Mouse (Mus musculus): ENCODE data around the gene Lbhd1. TPM values are rescaled to one million over a fixed set of nuclear protein-coding genes. Genes with fewer than 3 reads are reported as not detected.
"Not testable (repeated sequence)": the region's sequence is repeated elsewhere in the genome, so short reads cannot be mapped to it uniquely, and the experiment has no call there.

The Lbhd1 gene
- 68.9 and 88.7 TPM in 2 replicates for polyA plus RNA-seq (2016; fragmentation: Nextera tagmentation; extraction: Ambion mirVana)

GRCm38 (mm10) chr19:8883616-8884015, at the start of gene Lbhd1, which contains the start of gene Gm49403:
Lbhd1 (plus strand) TSS chr19:8883732.
Gm49403 (plus strand) TSS chr19:8883930.
- H3K9me3 ChIP-seq, result no peaks in the 10 kb centered on the region
- WGBS, result 72% methylated on average over 3 of the region's 3 CpGs
- no peak within 1 kb of the TSS for H3K27ac ChIP-seq
- no peaks in the 10 kb centered on the region for H3K36me3 ChIP-seq
- peaks cover 10% of the 10 kb centered on the region for H3K4me1 ChIP-seq
- no peak for DNase-seq (ENCODE audit: low spot score)
- H3K4me3 ChIP-seq, result no peak within 1 kb of the TSS
- no peaks in the 10 kb centered on the region for H3K27me3 ChIP-seq (ENCODE audit: insufficient read depth, poor library complexity, severe bottlenecking)

GRCm38 (mm10) chr19:8836327-8836726, 47.2 kb upstream of the Lbhd1 start:
- peaks cover 51% of the 10 kb centered on the region for H3K36me3 ChIP-seq
- H3K9me3 ChIP-seq; DNase-seq (ENCODE audit: low spot score); H3K27me3 ChIP-seq (ENCODE audit: insufficient read depth, poor library complexity, severe bottlenecking); H3K4me3 ChIP-seq; H3K27ac ChIP-seq: not testable (repeated sequence)
- H3K4me1 ChIP-seq, result peaks cover 41% of the 10 kb centered on the region
- 94% methylated on average over 10 of the region's 10 CpGs for WGBS

GRCm38 (mm10) chr19:8837251-8837791, 46.2 kb upstream of the Lbhd1 start, which contains the start of gene Bscl2:
Bscl2 (plus strand) TSS chr19:8837467.
- no peaks in the 10 kb centered on the region for H3K27me3 ChIP-seq (ENCODE audit: insufficient read depth, poor library complexity, severe bottlenecking)
- under 1% methylated on average over 38 of the region's 38 CpGs for WGBS
- DNase-seq (ENCODE audit: low spot score), result peak; percentile 93
- H3K4me3 ChIP-seq, result peak within 1 kb of the TSS; percentile 69
- H3K4me1 ChIP-seq, result peaks cover 41% of the 10 kb centered on the region
- H3K9me3 ChIP-seq, result no peaks in the 10 kb centered on the region
- peak within 1 kb of the TSS; percentile 98 for H3K27ac ChIP-seq
- peaks cover 45% of the 10 kb centered on the region for H3K36me3 ChIP-seq

GRCm38 (mm10) chr19:8838041-8838730, 45.3 kb upstream of the Lbhd1 start:
- H3K36me3 ChIP-seq, result peaks cover 44% of the 10 kb centered on the region
- WGBS, result 24% methylated on average over 15 of the region's 15 CpGs

GRCm38 (mm10) chr19:8839103-8839907, 44.2 kb upstream of the Lbhd1 start, which contains the start of gene Gng3:
Gng3 (minus strand) TSS chr19:8839194.
- H3K27ac ChIP-seq, result peak within 1 kb of the TSS; percentile 98
- no peak for DNase-seq (ENCODE audit: low spot score)
- peaks cover 41% of the 10 kb centered on the region for H3K4me1 ChIP-seq
- WGBS, result 43% methylated on average over 11 of the region's 11 CpGs
- H3K36me3 ChIP-seq, result peaks cover 33% of the 10 kb centered on the region
- H3K9me3 ChIP-seq, result no peaks in the 10 kb centered on the region
- peak within 1 kb of the TSS; percentile 69 for H3K4me3 ChIP-seq
- no peaks in the 10 kb centered on the region for H3K27me3 ChIP-seq (ENCODE audit: insufficient read depth, poor library complexity, severe bottlenecking)

More at GRCm38 (mm10) chr19:8838041-8838730, 45.3 kb upstream of the Lbhd1 start:
- H3K27ac ChIP-seq, result peak overlapping the region; percentile 98
- no peak for DNase-seq (ENCODE audit: low spot score)
- peak overlapping the region; percentile 69 for H3K4me3 ChIP-seq
- H3K4me1 ChIP-seq, result peaks cover 41% of the 10 kb centered on the region
- H3K9me3 ChIP-seq, result no peaks in the 10 kb centered on the region
- no peaks in the 10 kb centered on the region for H3K27me3 ChIP-seq (ENCODE audit: insufficient read depth, poor library complexity, severe bottlenecking)

GRCm38 (mm10) chr19:8839908-8840791, 43.4 kb upstream of the Lbhd1 start:
- Histone ChIP-seq H3K27me3 (ENCODE audit: insufficient read depth, poor library complexity, severe bottlenecking) (no peaks in the 10 kb centered on the region), H3K4me1 (peaks cover 41% of the 10 kb centered on the region), H3K4me3 (peak overlapping the region; percentile 60), H3K27ac (peak overlapping the region; percentile 85), H3K36me3 (peaks cover 24% of the 10 kb centered on the region), H3K9me3 (no peaks in the 10 kb centered on the region)
- 24% methylated on average over 29 of the region's 29 CpGs for WGBS
- peak; percentile 92 for DNase-seq (ENCODE audit: low spot score)

- WGBS, result 88% methylated on average over 7 of the region's 7 CpGs
- no peaks in the 10 kb centered on the region for H3K27me3 ChIP-seq (ENCODE audit: insufficient read depth, poor library complexity, severe bottlenecking)
Measured at GRCm38 (mm10) chr19:8841012-8841411, 42.5 kb upstream of the Lbhd1 start.

GRCm38 (mm10) chr19:8842961-8843360, 40.6 kb upstream of the Lbhd1 start:
- H3K27ac ChIP-seq, result no peak overlapping the region
- H3K4me1 ChIP-seq, result peaks cover 33% of the 10 kb centered on the region
- WGBS, result 85% methylated on average over 6 of the region's 6 CpGs

More at GRCm38 (mm10) chr19:8841012-8841411, 42.5 kb upstream of the Lbhd1 start:
- peaks cover 22% of the 10 kb centered on the region for H3K36me3 ChIP-seq
- peak overlapping the region; percentile 85; the same call in 1 of the 2 replicates for H3K27ac ChIP-seq
- H3K4me1 ChIP-seq, result peaks cover 41% of the 10 kb centered on the region
- no peak for DNase-seq (ENCODE audit: low spot score)
- H3K4me3 ChIP-seq, result peak overlapping the region; percentile 60
- no peaks in the 10 kb centered on the region for H3K9me3 ChIP-seq

GRCm38 (mm10) chr19:8844371-8845129, 39.0 kb upstream of the Lbhd1 start:
- H3K27me3 ChIP-seq (ENCODE audit: insufficient read depth, poor library complexity, severe bottlenecking), result no peaks in the 10 kb centered on the region
- peaks cover 45% of the 10 kb centered on the region for H3K36me3 ChIP-seq
- H3K9me3 ChIP-seq, result no peaks in the 10 kb centered on the region
- no peak overlapping the region for H3K4me3 ChIP-seq
- H3K27ac ChIP-seq, result no peak overlapping the region
- no peak for DNase-seq (ENCODE audit: low spot score)
- peaks cover 18% of the 10 kb centered on the region for H3K4me1 ChIP-seq
- WGBS, result 58% methylated on average over 5 of the region's 5 CpGs

More at GRCm38 (mm10) chr19:8842961-8843360, 40.6 kb upstream of the Lbhd1 start:
- Histone ChIP-seq H3K27me3 (ENCODE audit: insufficient read depth, poor library complexity, severe bottlenecking) (no peaks in the 10 kb centered on the region), H3K36me3 (peaks cover 38% of the 10 kb centered on the region), H3K4me3 (no peak overlapping the region), H3K9me3 (no peaks in the 10 kb centered on the region)
- DNase-seq (ENCODE audit: low spot score), result no peak

- H3K27me3 ChIP-seq (ENCODE audit: insufficient read depth, poor library complexity, severe bottlenecking), result no peaks in the 10 kb centered on the region
- no peak overlapping the region for H3K4me3 ChIP-seq
- no peak for DNase-seq (ENCODE audit: low spot score)
- no peak overlapping the region for H3K27ac ChIP-seq
- no peaks in the 10 kb centered on the region for H3K9me3 ChIP-seq
- H3K36me3 ChIP-seq, result peaks cover 31% of the 10 kb centered on the region
- WGBS, result 78% methylated on average over 5 of the region's 5 CpGs
- H3K4me1 ChIP-seq, result peaks cover 17% of the 10 kb centered on the region
Measured at GRCm38 (mm10) chr19:8848356-8848755, 35.2 kb upstream of the Lbhd1 start.

- 35% methylated on average over 7 of the region's 7 CpGs for WGBS
- H3K4me3 ChIP-seq, result peak within 1 kb of the TSS; percentile 3; the same call in 1 of the 2 replicates
- DNase-seq (ENCODE audit: low spot score), result no peak
- H3K27ac ChIP-seq, result peak within 1 kb of the TSS; percentile 76
- H3K4me1 ChIP-seq, result peaks cover 17% of the 10 kb centered on the region
- H3K9me3 ChIP-seq, result no peaks in the 10 kb centered on the region
- peaks cover 31% of the 10 kb centered on the region for H3K36me3 ChIP-seq
- H3K27me3 ChIP-seq (ENCODE audit: insufficient read depth, poor library complexity, severe bottlenecking), result no peaks in the 10 kb centered on the region
Measured at GRCm38 (mm10) chr19:8850402-8850901, 33.1 kb upstream of the Lbhd1 start, which contains the start of gene Lrrn4cl. Lrrn4cl (plus strand) TSS chr19:8850768.

All from heart, embryonic 10.5 days (tissue).